Mouse (Mus musculus): ENCODE results near the gene Ppy.

DNA sequence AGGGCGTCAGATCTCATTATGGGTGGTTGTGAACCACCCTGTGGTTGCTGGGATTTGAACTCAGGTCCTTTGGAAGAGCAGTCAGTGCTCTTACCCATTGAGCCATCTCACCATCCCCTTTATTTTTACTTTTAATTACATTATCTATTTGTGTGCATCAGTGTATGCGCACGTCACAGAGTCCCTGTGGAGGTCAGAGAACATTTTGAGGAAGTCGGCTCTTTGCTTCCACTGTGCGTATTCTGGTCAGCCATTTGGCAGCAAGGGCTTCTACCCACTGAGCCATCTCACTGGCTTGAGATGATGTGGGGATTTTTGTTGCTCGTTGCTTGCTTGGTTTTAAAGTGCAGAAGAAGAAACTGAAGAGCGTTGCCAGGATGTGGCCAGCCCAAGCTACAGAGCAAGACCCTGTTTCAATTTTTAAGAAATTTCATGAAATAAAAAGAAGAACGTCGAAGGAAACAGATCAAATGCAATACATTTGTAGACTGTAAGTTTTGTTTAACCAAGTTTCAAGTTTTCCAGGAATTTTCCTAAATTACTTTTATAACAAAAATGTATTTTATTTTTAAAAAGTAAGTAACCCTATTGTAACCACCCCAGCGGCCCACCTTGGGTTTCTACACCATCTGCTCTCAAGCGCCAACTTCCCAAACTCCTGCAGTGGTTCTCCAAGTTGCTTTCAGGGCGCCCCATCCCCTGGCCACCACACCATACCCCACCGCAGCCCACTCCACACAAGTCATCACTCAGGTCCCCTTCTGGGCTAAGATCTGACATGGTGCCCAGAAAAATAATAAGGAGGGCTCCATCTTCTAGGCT, 36.7 kb upstream of the Ppy start:
- TF ChIP-seq CTCF (IDR thresholded peaks at IDR 0.05; ENCODE audit: low read depth) = no peak; the same call in 1 of the 2 replicates
- TF ChIP-seq EP300 (IDR thresholded peaks at IDR 0.05; ENCODE audit: low read depth) = no peak

Data from liver, embryonic 14.5 days (tissue).